In the genomic region with DNA sequence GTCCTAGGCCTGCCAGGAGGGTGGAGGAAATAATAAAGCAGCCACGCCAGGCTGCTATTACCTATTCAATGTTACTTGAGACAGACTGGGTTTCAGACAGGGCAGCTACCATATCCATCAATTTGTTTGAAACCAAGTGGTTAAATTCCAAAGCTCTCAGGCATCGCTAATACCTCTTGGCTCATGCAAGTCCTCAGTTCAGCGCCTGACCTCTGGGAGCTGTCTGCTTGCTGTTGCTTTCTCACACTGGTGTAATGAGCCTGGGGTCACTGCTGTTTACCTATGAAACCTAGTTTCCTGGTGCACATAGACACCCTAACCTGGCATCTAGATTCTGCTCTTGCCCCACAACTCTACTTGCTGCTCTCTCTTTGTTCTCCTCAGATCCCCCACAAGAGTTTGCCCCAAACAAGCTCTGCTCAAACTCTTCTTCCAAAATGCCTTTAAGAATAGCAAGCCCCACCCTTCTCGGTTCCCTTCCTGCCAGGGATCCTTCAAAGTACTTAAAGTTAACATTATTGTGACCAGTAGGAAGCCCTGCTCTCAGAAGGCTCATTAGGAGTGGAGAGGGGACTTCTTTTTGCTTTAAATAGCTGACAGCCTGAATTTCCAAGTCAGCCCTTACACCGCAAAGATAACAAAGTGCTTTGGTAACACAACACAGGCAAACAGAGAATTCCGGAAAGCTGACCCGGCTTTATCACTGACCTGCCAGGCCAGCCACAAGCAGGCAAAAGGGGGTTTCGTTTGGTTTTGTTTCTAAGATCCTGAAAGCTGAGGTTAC, we compare ENCODE assay signal across 9 mouse cellular contexts.
DNase-seq lines count a peak whose midpoint lies in the region; ATAC-seq lines count a peak whose summit lies in the region.
"Had no signal": no experiment of that assay in that cellular context is flagged by ENCODE, and none has a peak within 500 bp of the region (broad histone marks: within the 10 kb centered on the region; RNA-seq: fewer than 3 reads in every experiment).

No protein-coding gene starts in this region.

- intact Hi-C loops in heart, postnatal 10 days (cut with DNase I), result loop anchor here (2.0 to 5.0 kb wide), 3 partner anchors 37 to 173 kb away; no protein-coding TSS in a partner anchor

- 0 out of 2 replicates have a peak overlapping the region, but pooled peaks have one; percentile 23 for H3K27ac ChIP-seq in hindbrain, embryonic 10.5 days
- no peak overlapping the region for H3K27ac ChIP-seq in hindbrain, embryonic 12.5 days
- H3K27ac ChIP-seq in liver, embryonic 15.5 days (replicated peaks), result no peak overlapping the region; the same call in 1 of the 2 replicates

- H3K9ac ChIP-seq in hindbrain, embryonic 12.5 days, result no peak overlapping the region
- H3K9ac ChIP-seq in liver, embryonic 15.5 days, result no peak overlapping the region

- peaks cover 18% of the 10 kb centered on the region; the same call in 1 of the 2 replicates for H3K36me3 ChIP-seq in hindbrain, embryonic 10.5 days
- no peaks in the 10 kb centered on the region for H3K36me3 ChIP-seq in hindbrain, embryonic 12.5 days
- H3K36me3 ChIP-seq in liver, embryonic 15.5 days (replicated peaks), result no peaks in the 10 kb centered on the region

- no peaks in the 10 kb centered on the region for H3K9me3 ChIP-seq in hindbrain, embryonic 10.5 days
- no peaks in the 10 kb centered on the region for H3K9me3 ChIP-seq in hindbrain, embryonic 12.5 days (replicated peaks)
- H3K9me3 ChIP-seq in liver, embryonic 15.5 days (replicated peaks), result no peaks in the 10 kb centered on the region

- DNase-seq in hindbrain, embryonic 10.5 days (ENCODE audit: low spot score), result no peak
- peak; percentile 51 for DNase-seq in embryo, embryonic 10.5 days (ENCODE audit: low spot score)
- DNase-seq in heart, postnatal 10 days, result peak; percentile 28 to 47
- DNase-seq in ovary, postnatal 10 days (ENCODE audit: low spot score), result no peak
- DNase-seq in T-cell, adult 2 months (ENCODE audit: low spot score), result no peak
- no peak for DNase-seq in ovary, postnatal 14 days (ENCODE audit: low spot score)

- H3K4me1 ChIP-seq in hindbrain, embryonic 10.5 days (replicated peaks), result peaks cover 50% of the 10 kb centered on the region
- H3K4me1 ChIP-seq in hindbrain, embryonic 12.5 days, result peaks cover 21% of the 10 kb centered on the region
- peaks cover 7% of the 10 kb centered on the region for H3K4me1 ChIP-seq in liver, embryonic 15.5 days (replicated peaks)

- no peaks in the 10 kb centered on the region for H3K27me3 ChIP-seq in hindbrain, embryonic 10.5 days (ENCODE audit: insufficient read depth, poor library complexity, severe bottlenecking)
- no peaks in the 10 kb centered on the region for H3K27me3 ChIP-seq in hindbrain, embryonic 12.5 days
- no peaks in the 10 kb centered on the region for H3K27me3 ChIP-seq in liver, embryonic 15.5 days

- H3K4me2 ChIP-seq in hindbrain, embryonic 12.5 days (replicated peaks), result no peak overlapping the region
- H3K4me2 ChIP-seq in liver, embryonic 15.5 days, result no peak overlapping the region

- 34% methylated on average over 8 of the region's 8 CpGs for whole genome bisulfite sequencing in hindbrain, embryonic 10.5 days
- WGBS in hindbrain, embryonic 12.5 days, result 29% methylated on average over 8 of the region's 8 CpGs
- WGBS in liver, embryonic 15.5 days (ENCODE audit: insufficient replicate concordance), result 29% methylated on average over 8 of the region's 8 CpGs

- ATAC-seq in hindbrain, embryonic 12.5 days (ENCODE audit: low FRiP score), result no peak
- 0 out of 2 replicates have a peak, but pooled peaks have one; percentile 37 for ATAC-seq in liver, embryonic 15.5 days (ENCODE audit: insufficient read depth)

- no peak overlapping the region for H3K4me3 ChIP-seq in hindbrain, embryonic 10.5 days
- no peak overlapping the region for H3K4me3 ChIP-seq in hindbrain, embryonic 12.5 days
- no peak overlapping the region for H3K4me3 ChIP-seq in liver, embryonic 15.5 days (replicated peaks)
- H3K4me3 ChIP-seq: myocyte had no signal

Comparison
In these comparisons a context has a peak if more than half of its experiments do, and no peak if none do; other contexts are left out.
1. DNase-seq: peak in embryo, embryonic 10.5 days (single experiment) and heart, postnatal 10 days (2 of 2); none in hindbrain, embryonic 10.5 days (single experiment), ovary, postnatal 10 days (single experiment), T-cell, adult 2 months (single experiment) and ovary, postnatal 14 days (single experiment).